Mouse (Mus musculus) lung, adult 2 months (tissue): ENCODE measurements around the gene Rpl21.

ENCODE experiments used
- CTCF ChIP-seq: fragments of 200-500 bp; IDR thresholded peaks from 2 replicates; pipeline ENCODE4 v1.5.1; 2011; ENCODE audit warnings: mild to moderate bottlenecking, low read length, control low read depth; ENCODE audit not compliant: insufficient read depth
- POLR2A ChIP-seq: fragments of 200-500 bp; IDR thresholded peaks from 2 replicates; pipeline ENCODE4 v1.6.1; 2011; ENCODE audit warnings: low read depth, mild to moderate bottlenecking, control low read depth, low read length, borderline replicate concordance; ENCODE audit errors: extremely low read depth

GRCm38 (mm10) chr5:146841301-146841700 is 8.6 kb downstream of the Rpl21 start:
- TF ChIP-seq POLR2A (no peak), CTCF (no peak)
